Mouse (Mus musculus) cortical plate, adult 2 months (tissue): ENCODE data around the gene Tnfrsf19. TPM values are rescaled to one million over a fixed set of nuclear protein-coding genes. Genes with fewer than 3 reads are reported as not detected.

Experiments used
- H3K27ac ChIP-seq: fragments of 200-500 bp; 2 replicates; pipeline ENCODE4 v1.5.1; 2012; ENCODE audit warnings: low read length, control low read depth, inconsistent platforms; ENCODE audit not compliant: insufficient read depth
- H3K4me1 ChIP-seq: fragments of 200-500 bp; 2 replicates; pipeline ENCODE4 v1.6.1; 2011; ENCODE audit warnings: low read length; ENCODE audit not compliant: control insufficient read depth, insufficient read depth
- H3K4me3 ChIP-seq: fragments of 200-500 bp; 2 replicates; pipeline ENCODE4 v1.5.1; 2011; ENCODE audit warnings: mild to moderate bottlenecking, low read length, control low read depth; ENCODE audit not compliant: insufficient read depth
- CTCF ChIP-seq: fragments of 200-500 bp; IDR thresholded peaks from 2 replicates; pipeline ENCODE4 v1.5.1; 2011; ENCODE audit warnings: mild to moderate bottlenecking, control low read depth, low read length; ENCODE audit not compliant: insufficient read depth; ENCODE audit errors: extremely low read depth
- POLR2A ChIP-seq: fragments of 200-500 bp; IDR thresholded peaks from 2 replicates; pipeline ENCODE4 v1.6.1; 2011; ENCODE audit warnings: mild to moderate bottlenecking, low read length, control low read depth; ENCODE audit not compliant: insufficient read depth; ENCODE audit errors: extremely low read depth
- polyA plus RNA-seq: library from polyadenylated mRNA; depleted of rRNA; stranded (reverse); fragments of >200 nt; gene quantifications from 2 replicates; pipeline ENCODE4 v1.2.3, GENCODE M21; 2012

The Tnfrsf19 gene
- polyA plus RNA-seq, 1 experiment: 59.1 TPM

DNA sequence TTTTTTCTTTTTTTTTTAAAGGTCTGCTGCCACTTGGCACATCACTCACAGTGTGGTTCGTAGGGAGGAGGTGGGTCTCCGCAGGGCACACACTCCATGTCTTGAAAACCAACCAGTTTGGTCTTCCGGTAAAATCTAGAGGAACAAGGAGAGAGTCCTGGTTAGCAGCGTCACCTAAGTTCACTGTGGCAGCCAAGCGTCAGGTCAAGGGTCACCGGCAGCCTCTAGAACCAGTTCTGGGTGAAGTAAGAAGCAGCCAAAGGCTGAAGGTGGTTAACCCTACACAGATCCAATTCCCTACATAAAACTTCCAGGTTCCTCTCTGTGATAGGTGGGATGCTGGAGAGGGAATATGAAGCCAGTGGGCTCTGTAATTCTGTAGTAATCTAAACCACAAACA, 49.7 kb downstream of the Tnfrsf19 start:
- TF ChIP-seq CTCF (no peak), POLR2A (no peak)
- H3K4me1 ChIP-seq: peaks cover 4% of the 10 kb centered on the region
- no peak overlapping the region for H3K27ac ChIP-seq
- no peak overlapping the region for H3K4me3 ChIP-seq

DNA sequence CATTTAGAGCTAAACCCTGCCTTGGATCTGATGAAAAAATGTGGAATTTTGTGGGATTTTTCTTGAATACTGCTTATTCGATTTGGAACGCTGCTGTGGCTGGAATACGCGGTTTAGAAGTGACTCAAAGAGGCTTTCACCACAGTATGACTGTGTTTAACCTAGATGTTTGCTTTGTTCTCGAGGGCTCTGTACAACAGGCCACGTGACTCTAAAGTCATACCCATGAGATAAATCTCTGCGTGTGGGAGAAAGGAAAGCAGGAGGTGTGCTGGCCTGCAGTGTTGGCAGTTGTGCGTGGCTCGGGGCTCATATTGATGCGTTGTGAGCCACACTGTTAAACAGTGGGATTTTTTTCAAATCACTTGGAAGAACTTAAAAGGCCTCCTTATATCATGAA, 52.8 kb downstream of the Tnfrsf19 start:
- peaks cover 10% of the 10 kb centered on the region for H3K4me1 ChIP-seq
- H3K4me3 ChIP-seq: no peak overlapping the region
- no peak for TF ChIP-seq CTCF
- no peak for TF ChIP-seq POLR2A
- no peak overlapping the region for H3K27ac ChIP-seq

DNA sequence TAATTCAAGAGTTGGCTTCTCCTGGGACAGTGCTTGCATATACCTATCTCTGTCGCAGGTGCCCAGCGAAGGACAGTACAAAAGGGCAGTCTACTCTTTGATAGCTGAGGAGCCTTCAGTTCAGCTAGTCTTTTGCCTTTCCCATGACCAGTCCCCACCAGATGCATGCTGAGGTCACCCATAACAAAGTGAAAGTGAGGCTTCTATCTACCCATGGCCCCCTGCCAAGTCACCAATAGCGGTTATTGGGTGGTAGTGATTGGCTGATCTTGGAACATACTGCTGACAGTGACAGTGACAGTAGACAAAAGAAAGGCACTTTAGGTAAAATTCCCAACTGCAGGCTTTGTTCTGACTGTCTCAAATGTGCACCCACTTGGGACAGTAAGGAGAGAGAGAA, 53.2 kb downstream of the Tnfrsf19 start:
- H3K4me1 ChIP-seq: peaks cover 10% of the 10 kb centered on the region
- H3K27ac ChIP-seq: no peak overlapping the region
- H3K4me3 ChIP-seq: no peak overlapping the region
- no peak for TF ChIP-seq POLR2A
- no peak for TF ChIP-seq CTCF

DNA sequence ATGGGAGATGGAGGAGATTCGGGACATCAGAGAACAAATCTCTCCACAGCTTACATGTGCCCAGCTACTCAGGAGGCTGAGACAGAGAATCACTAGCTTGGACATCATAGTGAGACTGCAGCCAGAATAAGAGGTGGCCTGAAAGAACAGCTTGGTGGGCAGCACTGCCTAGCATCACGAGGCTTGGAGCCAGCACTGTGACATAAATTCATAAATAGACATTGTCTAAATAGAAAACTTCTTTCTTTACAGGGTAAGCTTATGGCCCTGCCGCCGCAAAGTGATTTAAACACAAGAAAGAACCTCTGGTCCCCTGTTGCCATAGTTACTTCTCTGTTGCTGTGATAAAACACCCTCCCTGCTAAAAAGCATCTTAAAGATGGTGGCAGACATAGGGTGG, 54.1 kb downstream of the Tnfrsf19 start:
- Histone ChIP-seq H3K4me3 (no peak overlapping the region), H3K27ac (peak overlapping the region; percentile 75), H3K4me1 (peaks cover 11% of the 10 kb centered on the region)
- TF ChIP-seq POLR2A: no peak
- TF ChIP-seq CTCF: no peak

DNA sequence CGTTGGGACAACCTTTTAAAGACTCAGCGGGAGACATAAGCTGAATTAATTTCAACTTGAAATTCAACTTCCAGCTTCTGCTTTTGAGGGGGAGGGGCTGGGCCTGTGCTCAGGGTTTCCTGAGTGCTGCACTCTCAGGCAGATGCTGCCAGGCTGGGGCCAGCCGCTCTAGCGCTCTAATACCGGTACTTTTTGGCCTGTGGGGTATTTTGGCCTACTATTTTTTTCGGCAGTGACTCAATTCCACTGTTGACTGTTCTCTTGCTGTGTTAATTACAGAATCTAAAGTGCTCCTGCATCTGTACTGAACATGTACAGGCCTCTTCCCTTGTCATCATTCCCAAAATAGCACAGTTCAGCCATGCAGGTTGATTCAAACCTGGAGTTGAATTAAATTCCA, 58.1 kb downstream of the Tnfrsf19 start:
- TF ChIP-seq CTCF (no peak), POLR2A (no peak)
- no peak overlapping the region for H3K4me3 ChIP-seq
- no peak overlapping the region; the same call in 1 of the 2 replicates for H3K27ac ChIP-seq
- peaks cover 18% of the 10 kb centered on the region; the same call in 1 of the 2 replicates for H3K4me1 ChIP-seq

DNA sequence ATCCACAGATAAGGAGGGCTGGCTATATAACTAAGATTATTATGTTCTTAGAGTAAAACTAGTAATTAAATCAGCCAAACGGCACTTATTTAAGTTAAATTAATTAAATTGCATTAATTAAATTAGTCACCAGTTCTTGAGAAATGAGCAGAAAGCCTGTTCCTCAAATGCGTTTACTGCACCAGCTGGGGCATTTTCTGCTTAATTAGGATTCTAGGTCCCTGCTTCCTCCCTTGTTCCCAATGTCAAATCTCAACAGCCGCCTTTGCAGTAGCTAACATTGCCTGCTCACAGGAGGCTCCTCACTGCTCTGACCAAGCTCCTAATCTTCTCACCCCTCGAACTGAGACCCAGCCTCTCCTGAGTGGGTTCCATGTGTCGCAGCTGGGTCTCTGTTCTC, 59.4 kb downstream of the Tnfrsf19 start:
- H3K27ac ChIP-seq: no peak overlapping the region

DNA sequence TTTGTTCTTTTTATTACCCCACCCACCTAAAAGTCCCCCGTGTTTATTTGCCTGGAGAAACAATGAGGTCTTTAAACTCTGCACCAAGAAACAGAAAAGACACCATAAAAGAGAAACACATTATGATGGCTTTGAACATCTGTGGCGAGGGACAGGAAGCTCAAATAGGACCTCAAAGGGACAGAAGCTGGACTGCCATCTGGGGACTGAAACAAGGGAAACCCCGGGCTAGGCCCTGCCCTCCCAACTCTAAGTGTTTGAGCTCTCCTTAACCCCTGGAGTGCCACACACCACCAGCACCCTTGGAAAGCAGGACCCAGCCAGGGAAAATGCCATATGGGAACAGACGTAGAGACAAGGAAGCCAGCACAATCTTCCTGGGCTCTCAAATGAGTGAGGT, 61.2 kb downstream of the Tnfrsf19 start:
- H3K4me3 ChIP-seq: no peak overlapping the region
- peak overlapping the region; percentile 60; the same call in 1 of the 2 replicates for H3K27ac ChIP-seq
- peaks cover 14% of the 10 kb centered on the region; the same call in 1 of the 2 replicates for H3K4me1 ChIP-seq
- TF ChIP-seq POLR2A: no peak
- no peak for TF ChIP-seq CTCF

More for the DNA sequence above, 59.4 kb downstream of the Tnfrsf19 start:
- peaks cover 18% of the 10 kb centered on the region; the same call in 1 of the 2 replicates for H3K4me1 ChIP-seq
- H3K4me3 ChIP-seq: no peak overlapping the region
- no peak for TF ChIP-seq POLR2A
- TF ChIP-seq CTCF: no peak

DNA sequence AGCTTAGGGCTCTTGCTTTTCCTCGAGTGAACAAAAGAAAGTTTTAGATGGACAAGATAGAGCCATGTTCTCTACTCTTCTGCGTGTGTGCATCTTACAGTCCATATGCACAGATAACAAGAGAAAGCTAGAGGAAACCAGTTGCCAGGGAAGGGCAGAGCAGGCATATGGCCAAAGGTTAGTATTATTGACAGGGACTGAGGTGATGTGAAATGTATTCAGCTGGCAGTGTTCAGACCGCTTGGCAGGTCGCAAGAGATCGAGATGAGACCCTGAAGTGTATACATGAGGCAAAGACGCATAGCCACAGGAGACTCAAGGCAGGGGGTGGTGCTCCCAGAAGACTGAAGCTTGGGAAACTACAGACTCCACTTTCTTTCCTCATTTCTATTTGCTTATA, 62.0 kb downstream of the Tnfrsf19 start:
- TF ChIP-seq CTCF: no peak
- TF ChIP-seq POLR2A: no peak
- Histone ChIP-seq H3K4me3 (no peak overlapping the region), H3K27ac (0 out of 2 replicates have a peak overlapping the region, but pooled peaks have one; percentile 17), H3K4me1 (peaks cover 14% of the 10 kb centered on the region; the same call in 1 of the 2 replicates)

DNA sequence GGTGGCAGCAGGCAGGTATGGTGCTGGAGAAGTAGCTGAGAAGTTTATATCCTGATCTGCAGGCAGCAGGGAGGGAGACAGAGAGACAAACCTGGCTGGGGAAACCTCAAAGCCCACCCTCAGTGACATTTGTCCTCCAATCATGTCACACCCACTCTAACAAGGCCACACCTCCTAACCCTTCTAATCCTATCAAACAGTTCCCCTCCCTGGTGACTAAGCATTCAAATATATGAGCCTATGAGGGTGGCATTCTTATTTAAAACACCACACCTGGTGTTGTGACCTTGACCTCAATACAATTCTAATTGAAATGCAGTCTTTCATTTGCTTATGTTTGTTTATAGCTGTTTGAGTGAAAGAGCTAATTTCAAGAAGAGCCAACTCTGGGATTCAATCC, 64.2 kb downstream of the Tnfrsf19 start:
- Histone ChIP-seq H3K4me1 (peaks cover 11% of the 10 kb centered on the region; the same call in 1 of the 2 replicates), H3K4me3 (no peak overlapping the region), H3K27ac (no peak overlapping the region)
- TF ChIP-seq POLR2A (no peak), CTCF (no peak)

DNA sequence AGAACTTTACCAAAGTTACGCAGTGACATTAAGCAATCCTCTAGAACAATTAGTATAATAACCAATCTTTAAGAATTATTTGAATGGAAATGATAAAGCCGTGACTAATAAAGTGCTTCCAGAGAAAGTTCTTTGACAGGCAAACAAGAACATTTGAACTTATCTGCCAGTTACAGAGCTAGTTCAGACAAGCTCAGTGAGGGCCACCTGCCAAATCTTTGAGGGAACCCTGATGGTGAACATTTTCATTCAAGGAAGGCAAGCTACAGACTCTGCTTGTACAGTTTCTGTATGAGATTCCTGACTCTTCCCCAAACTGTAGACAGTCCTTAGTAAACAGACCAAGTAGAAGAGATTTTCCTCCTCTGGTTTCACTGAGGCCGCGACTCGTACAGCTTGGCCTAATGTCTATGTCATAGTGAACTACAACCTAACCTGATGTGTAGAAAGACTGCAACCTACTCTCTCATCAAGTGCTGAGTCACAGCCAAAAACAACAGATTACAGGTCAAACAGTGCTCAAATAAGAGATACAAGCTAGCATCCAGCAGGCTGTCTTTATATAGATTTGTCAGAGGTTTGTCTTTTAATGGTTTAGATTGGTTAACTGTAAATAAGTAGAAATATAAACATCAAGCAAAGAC, 65.9 kb downstream of the Tnfrsf19 start:
- Histone ChIP-seq H3K4me3 (no peak overlapping the region), H3K27ac (no peak overlapping the region), H3K4me1 (peaks cover 7% of the 10 kb centered on the region; the same call in 1 of the 2 replicates)
- TF ChIP-seq POLR2A: no peak
